Mouse (Mus musculus) C2C12 (cell line): ENCODE data around the gene Olfr263. TPM values are rescaled to one million over a fixed set of nuclear protein-coding genes. Genes with fewer than 3 reads are reported as not detected.

ENCODE experiments used
- H3K27me3 ChIP-seq: one replicate; pipeline ENCODE4 v1.6.1; 2011; ENCODE audit not compliant: control insufficient read depth, insufficient read depth, insufficient read length
- H3K36me3 ChIP-seq: one replicate; pipeline ENCODE4 v1.6.1; 2011; ENCODE audit not compliant: control insufficient read depth, insufficient read depth
- H3K4me3 ChIP-seq: one replicate; pipeline ENCODE4 v1.5.1; 2011; ENCODE audit warnings: mild to moderate bottlenecking, control low read depth; ENCODE audit not compliant: poor library complexity, insufficient read depth, severe bottlenecking
- H3K79me2 ChIP-seq: one replicate; pipeline ENCODE4 v1.6.1; 2011; ENCODE audit not compliant: control insufficient read depth, insufficient read depth
- H3K79me3 ChIP-seq: one replicate; pipeline ENCODE4 v1.6.1; 2011; ENCODE audit warnings: low read depth, control low read depth
- H3ac ChIP-seq: one replicate; pipeline ENCODE3; 2011; ENCODE audit warnings: low read depth; ENCODE audit not compliant: control insufficient read depth, insufficient read length
- CEBPB ChIP-seq: IDR thresholded peaks from one replicate; pipeline ENCODE4 v1.6.1; 2011; ENCODE audit warnings: low read depth, mild to moderate bottlenecking, control low read depth, moderate library complexity
- CTCF ChIP-seq: IDR thresholded peaks from one replicate; pipeline ENCODE4 v1.5.1; 2011; ENCODE audit not compliant: control insufficient read depth, insufficient read depth, insufficient read length
- FOSL1 ChIP-seq: IDR thresholded peaks from one replicate; pipeline ENCODE4 v1.8.0; 2011; ENCODE audit warnings: mild to moderate bottlenecking, low read length; ENCODE audit not compliant: poor library complexity, insufficient read depth, severe bottlenecking
- MAX ChIP-seq: IDR thresholded peaks from one replicate; pipeline ENCODE4 v1.6.1; 2011; ENCODE audit warnings: mild to moderate bottlenecking, control low read depth
- MYOD1 ChIP-seq: IDR thresholded peaks from one replicate; pipeline ENCODE4 v1.6.1; 2011; ENCODE audit warnings: low read depth; ENCODE audit not compliant: control insufficient read depth, insufficient read length
- MYOG ChIP-seq: IDR thresholded peaks from one replicate; pipeline ENCODE4 v1.6.1; 2011; ENCODE audit not compliant: control insufficient read depth, insufficient read length; ENCODE audit errors: extremely low read depth
- USF1 ChIP-seq: IDR thresholded peaks from one replicate; pipeline ENCODE4 v1.6.1; 2011; ENCODE audit warnings: low read depth, mild to moderate bottlenecking, control low read depth, moderate library complexity
- polyA plus RNA-seq: library from polyadenylated mRNA; unstranded; fragments of >200 nt; fragmentation: generic; extraction: Trizol; gene quantifications from one replicate; pipeline ENCODE4 v1.2.1, GENCODE M21; 2012; ENCODE audit warnings: missing spikeins

Gene Olfr263
- polyA plus RNA-seq, 1 experiment = not detected

DNA sequence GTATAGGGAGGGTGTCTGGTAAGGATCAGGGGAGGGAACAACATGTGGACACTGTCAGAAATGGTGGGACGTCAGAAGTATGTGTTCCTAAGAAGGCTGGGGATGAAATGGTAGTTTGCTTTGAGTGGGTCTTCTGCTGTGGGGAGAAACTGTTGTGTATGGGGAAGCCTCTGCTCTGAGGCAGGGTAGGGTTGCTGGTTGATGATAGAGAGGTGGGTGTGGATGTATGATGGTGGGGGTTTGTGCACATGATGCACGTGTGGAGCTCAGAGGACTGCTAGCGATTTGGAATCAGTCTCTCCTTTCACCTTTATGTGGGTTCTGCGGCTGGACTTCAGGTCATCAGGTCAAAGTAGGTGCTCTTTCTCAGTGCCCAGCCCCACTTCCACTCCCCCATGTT, 56.1 kb downstream of the Olfr263 start:
- H3K79me3 ChIP-seq = peaks cover 59% of the 10 kb centered on the region
- peaks cover 69% of the 10 kb centered on the region for H3K79me2 ChIP-seq
- no peak overlapping the region for H3K4me3 ChIP-seq
- H3K27me3 ChIP-seq = no peaks in the 10 kb centered on the region
- peaks cover 87% of the 10 kb centered on the region for H3K36me3 ChIP-seq
- H3ac ChIP-seq = no peak overlapping the region
- no peak for TF ChIP-seq USF1
- TF ChIP-seq MYOG = no peak
- no peak for TF ChIP-seq CEBPB
- TF ChIP-seq CTCF = no peak
- TF ChIP-seq MYOD1 = no peak
- TF ChIP-seq FOSL1 = no peak
- TF ChIP-seq MAX = no peak

Other genes with a start within 250 kb of the Olfr263 start
- not detected for gene Olfr1370, start 54.7 kb upstream of the Olfr263 start, polyA plus RNA-seq
- not detected for gene Olfr1369-ps1, start 18.2 kb upstream of the Olfr263 start, polyA plus RNA-seq
- not detected for gene Olfr1368, start 16.2 kb downstream of the Olfr263 start, polyA plus RNA-seq
- gene Trim27, start 49.8 kb downstream of the Olfr263 start, polyA plus RNA-seq = 105 TPM
- not detected for gene Gpx5, start 163.1 kb downstream of the Olfr263 start, polyA plus RNA-seq
- not detected for gene Gpx6, start 182.5 kb downstream of the Olfr263 start, polyA plus RNA-seq
- not detected for gene Olfr1367, start 217.3 kb downstream of the Olfr263 start, polyA plus RNA-seq
- 3.1 TPM for gene Zscan12, start 233.2 kb downstream of the Olfr263 start, polyA plus RNA-seq